Mouse (Mus musculus) ovary, postnatal 36 days (tissue): ENCODE results near the gene Gm49394.
A peak's percentile ranks its signal among the peaks of the same experiment; 100 is the strongest.

ENCODE experiments used
- DNase-seq: peaks from one replicate; pipeline ENCODE4 v3.0.0; 2022; ENCODE audit warnings: low spot score, mixed read lengths

Gm49394 gene

GRCm38 (mm10) chr7:142669751-142670625 is at the start of gene Gm49394:
TSS of gene Gm49394 (minus strand) at chr7:142669942.
- no peak for DNase-seq

GRCm38 (mm10) chr7:142714783-142715498 is 45.2 kb upstream of the Gm49394 start:
- peak; percentile 8 for DNase-seq

- no peak for DNase-seq
Measured at GRCm38 (mm10) chr7:142706873-142707272, 37.1 kb upstream of the Gm49394 start.

DNA sequence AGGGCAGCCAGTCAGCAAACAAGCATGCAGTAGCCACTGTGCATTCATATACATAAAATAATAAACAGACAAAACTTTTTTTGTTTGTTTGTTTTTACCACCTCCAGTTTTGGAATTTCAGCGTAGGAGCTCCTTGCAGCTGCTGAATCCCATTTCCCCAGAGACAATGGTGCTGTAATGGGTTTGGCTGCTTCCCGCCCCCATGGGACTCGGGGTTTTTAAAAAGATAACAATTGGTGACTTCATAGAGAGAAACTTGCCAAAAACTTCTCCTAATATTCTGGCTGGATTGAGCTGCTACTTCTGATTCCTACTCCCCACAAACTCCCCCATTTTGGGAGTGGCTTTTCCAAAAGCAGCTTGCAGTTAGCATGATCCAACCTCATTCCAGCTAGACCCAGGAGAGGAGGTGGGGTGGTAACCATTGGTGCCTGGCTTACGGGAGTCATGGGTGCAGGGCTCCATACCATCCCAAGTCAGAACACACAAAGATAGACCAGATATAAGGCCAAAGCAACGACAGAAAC is 29.7 kb upstream of the Gm49394 start:
- DNase-seq, result no peak

GRCm38 (mm10) chr7:142678611-142679010 is 8.9 kb upstream of the Gm49394 start:
- no peak for DNase-seq

DNA sequence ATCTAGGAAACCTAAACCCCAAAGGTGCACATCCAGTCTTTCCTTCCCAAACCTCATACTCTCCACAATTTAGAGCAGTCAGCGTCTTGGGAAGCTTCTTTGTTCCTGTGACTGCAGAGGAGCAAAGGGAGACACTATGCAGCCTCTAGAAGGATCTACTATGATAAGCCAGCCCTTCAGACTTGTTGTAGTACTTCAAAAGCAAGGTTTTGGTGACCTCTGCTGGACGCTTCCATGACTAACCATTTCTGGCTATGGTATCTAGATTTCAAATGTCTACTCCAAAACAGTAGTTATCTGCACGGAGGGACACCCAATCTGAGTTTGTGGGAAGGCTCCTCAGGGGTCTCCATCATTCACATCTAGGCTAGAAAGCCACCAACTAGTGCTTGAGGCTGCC is 5.9 kb upstream of the Gm49394 start:
- DNase-seq, result no peak

- DNase-seq, result no peak
Measured at GRCm38 (mm10) chr7:142675141-142675540, 5.4 kb upstream of the Gm49394 start.

- no peak for DNase-seq
Measured at GRCm38 (mm10) chr7:142672120-142672519, 2.4 kb upstream of the Gm49394 start.

GRCm38 (mm10) chr7:142671067-142671466 is 1.3 kb upstream of the Gm49394 start:
- DNase-seq, result no peak

GRCm38 (mm10) chr7:142668328-142668727 is 1.4 kb downstream of the Gm49394 start:
- DNase-seq, result no peak

DNA sequence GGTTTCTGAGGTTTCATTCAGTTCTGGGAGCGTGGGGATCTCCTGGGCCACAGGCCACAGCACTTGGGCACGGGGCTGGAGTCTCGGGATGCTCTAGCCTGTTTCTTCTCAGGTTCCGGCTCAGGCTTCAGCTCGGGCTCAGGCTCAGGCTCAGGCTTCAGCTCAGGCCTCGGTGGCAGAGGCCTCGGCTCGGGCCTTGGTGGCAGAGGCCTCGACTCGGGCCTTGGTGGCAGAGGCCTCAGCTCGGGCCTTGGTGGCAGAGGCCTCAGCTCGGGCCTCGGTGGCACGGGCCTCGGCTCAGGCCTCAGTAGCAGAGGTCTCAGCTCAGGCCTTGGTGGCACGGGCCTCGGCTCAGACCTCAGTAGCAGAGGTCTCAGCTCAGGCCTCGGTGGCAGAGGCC is 2.2 kb downstream of the Gm49394 start:
- DNase-seq, result no peak

GRCm38 (mm10) chr7:142666659-142667058 is 3.1 kb downstream of the Gm49394 start, which contains the start of gene Igf2:
TSS of gene Igf2 (minus strand) at chr7:142666816.
- no peak for DNase-seq

GRCm38 (mm10) chr7:142666109-142666508 is 3.6 kb downstream of the Gm49394 start:
- DNase-seq, result no peak

- DNase-seq, result no peak
Measured at GRCm38 (mm10) chr7:142665364-142665763, 4.4 kb downstream of the Gm49394 start.

GRCm38 (mm10) chr7:142664465-142665029 is 5.2 kb downstream of the Gm49394 start:
- DNase-seq, result no peak

DNA sequence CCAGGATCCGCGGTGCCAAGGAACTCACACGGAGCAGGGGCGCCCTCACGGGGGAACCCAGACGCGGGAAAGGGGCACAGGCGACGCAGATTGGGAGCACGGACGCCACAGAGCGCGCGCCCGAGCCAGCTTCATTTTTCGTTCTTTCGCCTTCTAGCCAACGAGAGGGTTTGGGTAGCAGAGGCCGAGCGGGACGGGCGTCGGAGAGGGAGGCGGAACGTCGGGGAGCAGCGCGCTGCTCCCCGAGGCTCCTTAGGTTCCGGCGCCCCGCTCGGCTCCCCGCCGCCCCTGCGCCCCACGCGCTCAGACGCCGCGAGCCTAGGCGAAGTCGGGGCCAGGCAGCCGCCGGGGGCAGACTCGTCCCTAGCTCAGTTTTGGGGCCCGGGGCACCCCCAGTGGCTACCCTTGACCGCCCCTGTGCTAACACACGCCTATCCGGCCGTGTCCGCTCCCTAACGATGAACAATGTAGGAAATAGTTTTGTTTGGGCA is 5.8 kb downstream of the Gm49394 start:
- no peak for DNase-seq

- no peak for DNase-seq
Measured at GRCm38 (mm10) chr7:142663151-142663550, 6.6 kb downstream of the Gm49394 start.

- no peak for DNase-seq
Measured at GRCm38 (mm10) chr7:142661811-142662210, 7.9 kb downstream of the Gm49394 start.

- DNase-seq, result no peak
Measured at GRCm38 (mm10) chr7:142661046-142661445, 8.7 kb downstream of the Gm49394 start.

- no peak for DNase-seq
Measured at GRCm38 (mm10) chr7:142660651-142660945, 9.1 kb downstream of the Gm49394 start.

GRCm38 (mm10) chr7:142659767-142660650 is 9.7 kb downstream of the Gm49394 start:
- DNase-seq, result peak; percentile 4
